Mouse (Mus musculus) midbrain, postnatal 0 days (tissue): ENCODE results near the gene Hemk1. TPM values are rescaled to one million over a fixed set of nuclear protein-coding genes. Genes with fewer than 3 reads are reported as not detected.

ENCODE experiments used
- ATAC-seq: fragments of 200-750 bp; cut with Nextera tagmentation; 2 replicates; pipeline ENCODE4 v1.8.0; 2017; ENCODE audit warnings: moderate number of reproducible peaks, mild to moderate bottlenecking, moderate TSS enrichment, moderate library complexity; ENCODE audit not compliant: low FRiP score
- DNase-seq: peaks from one replicate; pipeline ENCODE4 v3.0.0-alpha.2; 2015; ENCODE audit warnings: low spot score
- H3K27ac ChIP-seq: fragments of 300-500 bp; sonication (generic); 2 replicates; pipeline ENCODE4 v1.5.1; 2014; ENCODE audit warnings: low read depth, mild to moderate bottlenecking, low read length, mixed read lengths
- H3K27me3 ChIP-seq: fragments of 300-500 bp; sonication (generic); 2 replicates; pipeline ENCODE4 v1.6.1; 2014; ENCODE audit warnings: low read length, control low read depth, mixed read lengths; ENCODE audit not compliant: insufficient read depth
- H3K36me3 ChIP-seq: fragments of 300-500 bp; sonication (generic); 2 replicates; pipeline ENCODE4 v1.6.1; 2014; ENCODE audit warnings: low read length, control low read depth, mixed read lengths; ENCODE audit not compliant: insufficient read depth
- H3K4me1 ChIP-seq: fragments of 300-500 bp; sonication (generic); 2 replicates; pipeline ENCODE4 v1.6.1; 2014; ENCODE audit warnings: mild to moderate bottlenecking, control low read depth, antibody characterized with exemption, low read length, mixed read lengths; ENCODE audit not compliant: insufficient read depth
- H3K4me2 ChIP-seq: fragments of 300-500 bp; sonication (generic); 2 replicates; pipeline ENCODE4 v1.6.1; 2014; ENCODE audit warnings: low read depth, mild to moderate bottlenecking, low read length, mixed read lengths; ENCODE audit not compliant: poor library complexity, severe bottlenecking
- H3K4me3 ChIP-seq: fragments of 300-500 bp; sonication (generic); 2 replicates; pipeline ENCODE4 v1.5.1; 2014; ENCODE audit warnings: low read depth, mild to moderate bottlenecking, low read length, moderate library complexity
- H3K9ac ChIP-seq: fragments of 300-500 bp; sonication (generic); replicated peaks from 2 replicates; pipeline ENCODE4 v1.6.1; 2014; ENCODE audit warnings: mild to moderate bottlenecking, low read length, moderate library complexity, mixed read lengths; ENCODE audit not compliant: poor library complexity, severe bottlenecking
- H3K9me3 ChIP-seq: fragments of 300-500 bp; sonication (generic); 2 replicates; pipeline ENCODE4 v1.6.1; 2016; ENCODE audit warnings: low read length, control low read depth
- CTCF ChIP-seq: IDR thresholded peaks from 2 replicates; pipeline ENCODE4 v1.5.1; 2016; ENCODE audit warnings: antibody characterized with exemption, mild to moderate bottlenecking
- WGBS: fragments of 180-500 bp; shearing (Covaris S2); extraction: QIAGEN DNeasy Blood & Tissue Kit; methylation state at CpG from one replicate; pipeline ENCODE4 v1.1.7; 2014; 5-methylcytosine and 5-hydroxymethylcytosine counted together
- polyA plus RNA-seq: library from polyadenylated mRNA; unstranded; fragments of >200 nt; fragmentation: Nextera tagmentation; extraction: Ambion mirVana; gene quantifications from 2 replicates; pipeline ENCODE4 v1.2.1, GENCODE M21; 2015
- total RNA-seq: library from RNA; depleted of rRNA; stranded (reverse); fragments of >200 nt; gene quantifications from 2 replicates; pipeline ENCODE4 v1.2.3, GENCODE M21; 2014

Gene Hemk1
- total and polyA plus RNA-seq, 2 experiments from 2014 or later, result 15.8 to 15.9 TPM

DNA sequence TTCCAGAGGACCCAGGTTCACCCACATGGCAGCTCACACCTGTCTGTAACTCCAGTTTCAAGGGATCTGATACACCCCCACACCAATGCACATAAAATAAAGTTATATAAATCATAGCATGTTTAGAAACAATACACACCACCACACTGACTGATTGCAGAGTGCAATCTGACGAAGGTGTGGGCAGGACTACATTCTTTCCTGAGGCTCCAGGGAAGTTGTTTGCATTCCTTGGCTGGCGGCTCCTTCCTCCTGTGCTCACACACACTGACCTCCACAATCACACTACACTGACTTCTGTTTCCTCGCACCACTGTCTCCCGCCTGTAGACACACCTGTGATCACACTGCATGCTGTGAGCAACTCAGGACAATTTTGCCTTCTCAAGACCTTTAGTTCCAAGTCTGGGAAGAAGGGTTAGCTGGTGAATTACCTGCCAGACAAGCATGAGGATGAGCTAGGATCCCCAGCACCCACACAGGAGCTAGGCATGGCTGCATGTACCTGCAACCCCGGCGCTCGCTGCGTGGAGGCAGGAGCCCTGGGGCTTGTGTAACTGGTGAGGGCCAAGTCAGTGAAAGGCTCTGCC, 15.6 kb downstream of the Hemk1 start:
- H3K36me3 ChIP-seq, result 0 out of 2 replicates have a peak, but pooled peaks cover 3% of the 10 kb centered on the region
- WGBS, result 86% methylated on average over 8 of the region's 8 CpGs
- no peaks in the 10 kb centered on the region for H3K4me1 ChIP-seq
- no peak for ATAC-seq
- no peak for TF ChIP-seq CTCF
- no peak overlapping the region for H3K27ac ChIP-seq
- H3K27me3 ChIP-seq, result no peaks in the 10 kb centered on the region
- no peaks in the 10 kb centered on the region for H3K9me3 ChIP-seq
- H3K4me3 ChIP-seq, result no peak overlapping the region
- no peak for DNase-seq
- no peak overlapping the region for H3K9ac ChIP-seq
- H3K4me2 ChIP-seq, result no peak overlapping the region

DNA sequence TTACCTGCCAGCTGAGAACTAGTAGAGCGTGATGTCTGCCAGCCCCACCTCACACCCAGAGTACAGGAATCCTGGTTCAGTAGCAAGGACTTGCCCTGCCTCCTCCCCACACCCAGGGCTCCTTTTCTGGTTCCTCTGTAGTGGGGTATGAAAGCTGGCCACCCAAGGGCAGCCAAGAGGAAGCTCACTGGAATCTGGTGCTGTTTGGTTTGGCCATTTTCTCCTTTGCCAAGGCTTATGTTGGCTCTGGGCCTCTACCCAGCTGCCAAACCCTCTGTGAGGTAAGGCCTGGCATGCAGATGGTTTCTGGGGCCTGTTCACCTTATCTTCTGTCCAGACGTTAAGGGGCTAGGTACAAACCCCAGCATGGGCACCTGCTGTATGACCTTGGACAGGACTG, 22.4 kb downstream of the Hemk1 start:
- TF ChIP-seq CTCF, result no peak
- ATAC-seq, result no peak
- no peak overlapping the region for H3K4me3 ChIP-seq
- DNase-seq, result no peak
- no peak overlapping the region for H3K4me2 ChIP-seq
- whole genome bisulfite sequencing, result 67% methylated on average over 2 of the region's 2 CpGs
- no peaks in the 10 kb centered on the region for H3K4me1 ChIP-seq
- H3K36me3 ChIP-seq, result no peaks in the 10 kb centered on the region
- H3K9me3 ChIP-seq, result no peaks in the 10 kb centered on the region
- H3K9ac ChIP-seq, result no peak overlapping the region
- H3K27me3 ChIP-seq, result no peaks in the 10 kb centered on the region
- no peak overlapping the region for H3K27ac ChIP-seq

DNA sequence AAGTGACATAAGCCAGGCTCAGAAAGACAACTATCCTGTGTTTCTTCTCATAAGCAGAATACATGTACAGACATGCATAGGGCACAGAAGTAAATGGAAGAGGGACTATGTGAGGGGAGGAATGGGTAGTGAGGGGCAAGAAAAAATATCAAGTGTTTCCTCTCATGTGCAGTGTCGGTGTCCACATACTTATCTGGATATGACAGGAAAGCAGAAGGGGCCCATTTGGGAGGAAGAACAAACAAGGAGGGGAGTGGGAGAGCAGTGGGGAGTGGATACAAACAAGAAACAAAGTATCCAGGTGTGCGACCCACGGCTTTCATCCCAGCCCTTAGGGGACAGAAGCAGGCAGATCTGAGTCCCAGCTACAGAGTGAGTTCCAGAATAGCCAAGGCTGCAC, 24.2 kb downstream of the Hemk1 start:
- no peak overlapping the region for H3K4me2 ChIP-seq
- no peak overlapping the region for H3K4me3 ChIP-seq
- no peak for DNase-seq
- 86% methylated on average over 3 of the region's 3 CpGs for WGBS
- no peaks in the 10 kb centered on the region for H3K4me1 ChIP-seq
- H3K27me3 ChIP-seq, result no peaks in the 10 kb centered on the region
- no peaks in the 10 kb centered on the region for H3K36me3 ChIP-seq
- no peaks in the 10 kb centered on the region for H3K9me3 ChIP-seq
- H3K9ac ChIP-seq, result no peak overlapping the region
- no peak for TF ChIP-seq CTCF
- H3K27ac ChIP-seq, result no peak overlapping the region
- no peak for ATAC-seq

DNA sequence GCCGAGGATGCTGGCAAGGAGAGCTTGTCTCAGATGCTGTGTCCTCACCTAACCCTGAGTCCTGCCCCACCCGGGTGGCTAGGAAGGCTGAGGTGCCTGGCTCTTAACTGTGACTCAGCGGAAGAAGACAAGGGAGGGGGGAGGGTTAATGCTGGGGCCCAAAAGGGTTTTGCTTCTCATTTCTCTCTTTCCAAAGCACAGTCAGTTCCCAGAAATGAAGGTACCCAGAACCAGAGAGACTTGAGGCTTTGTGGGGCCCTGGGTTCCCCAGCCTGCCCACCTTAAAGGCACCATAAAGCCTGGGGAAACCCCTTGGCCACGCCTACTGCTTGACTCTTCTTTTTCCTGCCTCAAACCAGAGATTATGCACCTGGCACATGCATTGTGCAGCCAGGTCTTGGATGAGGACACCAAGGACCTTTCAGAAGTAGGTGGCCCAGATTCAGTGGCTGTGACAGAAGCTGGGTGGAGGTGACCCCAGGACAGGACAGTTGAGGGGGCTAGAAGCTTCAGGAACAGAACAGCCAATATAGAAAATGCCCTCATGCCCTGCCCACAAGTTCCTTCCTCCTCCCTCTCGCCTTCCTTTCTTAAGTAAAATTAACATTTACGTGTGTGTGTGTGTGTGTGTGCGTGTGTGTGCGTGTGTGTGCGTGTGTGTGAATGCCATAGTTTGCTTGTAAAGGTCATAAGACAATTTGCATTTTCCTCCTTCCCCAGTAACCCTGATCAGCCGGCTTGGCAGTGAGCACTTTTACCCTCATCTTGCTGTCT, 25.2 kb downstream of the Hemk1 start:
- H3K36me3 ChIP-seq, result no peaks in the 10 kb centered on the region
- no peak overlapping the region for H3K4me3 ChIP-seq
- DNase-seq (no peak), ATAC-seq (no peak)
- H3K27me3 ChIP-seq, result no peaks in the 10 kb centered on the region
- no peak for TF ChIP-seq CTCF
- H3K9me3 ChIP-seq, result no peaks in the 10 kb centered on the region
- H3K4me2 ChIP-seq, result no peak overlapping the region
- no peak overlapping the region for H3K27ac ChIP-seq
- H3K4me1 ChIP-seq, result no peaks in the 10 kb centered on the region
- 71% methylated on average over 10 of the region's 10 CpGs for WGBS
- no peak overlapping the region for H3K9ac ChIP-seq

DNA sequence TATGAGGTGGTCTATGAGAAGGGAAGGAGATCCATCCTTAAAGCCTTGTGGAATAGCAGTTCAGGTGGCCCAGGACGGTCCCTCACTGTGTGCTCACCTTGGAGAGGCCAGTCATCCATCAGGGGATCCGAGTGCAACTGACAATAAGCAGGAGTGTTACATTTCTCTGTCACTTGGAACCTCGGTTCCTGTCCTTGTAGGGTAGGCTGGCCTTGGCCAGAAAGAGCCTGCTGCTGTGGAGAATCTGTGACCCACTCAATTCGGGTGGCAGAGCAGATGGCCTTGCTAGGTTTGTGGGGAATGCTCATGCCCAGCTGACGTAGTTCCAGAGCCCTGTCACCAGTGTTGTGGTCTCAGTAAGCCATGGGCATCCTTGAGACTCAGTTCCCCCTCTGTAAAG, 28.6 kb downstream of the Hemk1 start:
- Histone ChIP-seq H3K9ac (no peak overlapping the region), H3K9me3 (no peaks in the 10 kb centered on the region), H3K27ac (no peak overlapping the region), H3K4me2 (no peak overlapping the region), H3K27me3 (no peaks in the 10 kb centered on the region), H3K4me1 (no peaks in the 10 kb centered on the region), H3K36me3 (no peaks in the 10 kb centered on the region), H3K4me3 (no peak overlapping the region)
- WGBS, result 72% methylated on average over 5 of the region's 5 CpGs
- no peak for ATAC-seq
- TF ChIP-seq CTCF, result no peak
- no peak for DNase-seq

DNA sequence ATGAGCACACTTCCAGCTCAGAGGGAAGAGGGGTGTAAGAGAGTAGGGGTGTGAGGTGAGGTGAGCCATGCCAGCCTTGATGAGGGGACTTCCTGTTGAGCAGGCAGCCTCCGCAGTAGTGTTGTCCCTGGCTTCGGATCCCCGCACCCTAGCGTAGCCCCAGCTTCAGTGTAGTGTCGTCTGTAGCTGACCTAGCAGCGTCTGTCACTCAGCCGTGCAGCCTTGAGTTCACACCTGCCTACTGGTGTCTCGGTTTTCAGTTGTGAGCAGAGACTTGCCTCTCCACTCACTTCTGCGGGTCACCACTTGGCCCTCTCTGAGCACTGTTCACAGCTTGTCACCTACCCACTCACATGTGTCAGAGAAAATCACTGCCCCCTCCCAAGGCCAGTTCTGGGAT, 29.0 kb downstream of the Hemk1 start:
- no peaks in the 10 kb centered on the region for H3K4me1 ChIP-seq
- H3K36me3 ChIP-seq, result no peaks in the 10 kb centered on the region
- H3K27me3 ChIP-seq, result no peaks in the 10 kb centered on the region
- H3K27ac ChIP-seq, result no peak overlapping the region
- DNase-seq, result no peak
- no peak for ATAC-seq
- H3K9me3 ChIP-seq, result no peaks in the 10 kb centered on the region
- H3K9ac ChIP-seq, result no peak overlapping the region
- no peak overlapping the region for H3K4me3 ChIP-seq
- H3K4me2 ChIP-seq, result no peak overlapping the region
- WGBS, result 84% methylated on average over 9 of the region's 9 CpGs
- no peak for TF ChIP-seq CTCF
